Mouse (Mus musculus) myocyte (in vitro differentiated cells): Measurements from ENCODE around the gene Gbx2.

Experiments
- E2F4 ChIP-seq: IDR thresholded peaks from one replicate; pipeline ENCODE4 v1.6.1; 2011; ENCODE audit warnings: mild to moderate bottlenecking, control low read depth, moderate library complexity; ENCODE audit not compliant: insufficient read depth
- MAX ChIP-seq: IDR thresholded peaks from one replicate; pipeline ENCODE4 v1.6.1; 2011; ENCODE audit warnings: low read depth, mild to moderate bottlenecking, control low read depth
- POLR2A ChIP-seq: IDR thresholded peaks from one replicate; pipeline ENCODE4 v1.6.1; 2011; ENCODE audit warnings: low read depth, mild to moderate bottlenecking, control low read depth, moderate library complexity; ENCODE audit not compliant: insufficient read length
- REST ChIP-seq: IDR thresholded peaks from one replicate; pipeline ENCODE4 v1.6.1; 2011; ENCODE audit warnings: mild to moderate bottlenecking, control low read depth, moderate library complexity; ENCODE audit not compliant: insufficient read depth, insufficient read length
- TCF3 ChIP-seq: IDR thresholded peaks from one replicate; pipeline ENCODE4 v1.6.1; 2011; ENCODE audit warnings: low read depth, control low read depth; ENCODE audit not compliant: insufficient read length

GRCm38 (mm10) chr1:89977261-89977660 is 46.3 kb upstream of the Gbx2 start:
- TF ChIP-seq REST, result no peak
- TF ChIP-seq E2F4, result no peak
- TF ChIP-seq MAX, result no peak
- TF ChIP-seq POLR2A, result no peak
- TF ChIP-seq TCF3, result no peak
